Mouse (Mus musculus) G1E (cell line): ENCODE results near the gene Grem1.

Experiments
- CTCF ChIP-seq: IDR thresholded peaks from 2 replicates; pipeline ENCODE4 v1.5.1; 2012; ENCODE audit warnings: low read depth, low read length, inconsistent platforms, mixed read lengths
- POLR2AphosphoS5 ChIP-seq: IDR thresholded peaks from 2 replicates; pipeline ENCODE4 v1.6.1; 2012; ENCODE audit warnings: low read depth, low read length, inconsistent platforms; ENCODE audit not compliant: insufficient replicate concordance
- TAL1 ChIP-seq: conservative IDR thresholded peaks from 2 replicates; pipeline ENCODE4 v1.6.1; 2012; ENCODE audit warnings: low read depth, low read length, inconsistent platforms, mixed read lengths

GRCm38 (mm10) chr2:113800846-113801245 lies 42.4 kb upstream of the Grem1 start:
- TF ChIP-seq CTCF (no peak), TAL1 (no peak), POLR2AphosphoS5 (no peak)
